Mouse (Mus musculus) cortical plate, adult 2 months (tissue): ENCODE results near the gene Rprml.

Source experiments
- CTCF ChIP-seq: fragments of 200-500 bp; IDR thresholded peaks from 2 replicates; pipeline ENCODE4 v1.5.1; 2011; ENCODE audit warnings: mild to moderate bottlenecking, control low read depth, low read length; ENCODE audit not compliant: insufficient read depth; ENCODE audit errors: extremely low read depth
- POLR2A ChIP-seq: fragments of 200-500 bp; IDR thresholded peaks from 2 replicates; pipeline ENCODE4 v1.6.1; 2011; ENCODE audit warnings: mild to moderate bottlenecking, low read length, control low read depth; ENCODE audit not compliant: insufficient read depth; ENCODE audit errors: extremely low read depth

DNA sequence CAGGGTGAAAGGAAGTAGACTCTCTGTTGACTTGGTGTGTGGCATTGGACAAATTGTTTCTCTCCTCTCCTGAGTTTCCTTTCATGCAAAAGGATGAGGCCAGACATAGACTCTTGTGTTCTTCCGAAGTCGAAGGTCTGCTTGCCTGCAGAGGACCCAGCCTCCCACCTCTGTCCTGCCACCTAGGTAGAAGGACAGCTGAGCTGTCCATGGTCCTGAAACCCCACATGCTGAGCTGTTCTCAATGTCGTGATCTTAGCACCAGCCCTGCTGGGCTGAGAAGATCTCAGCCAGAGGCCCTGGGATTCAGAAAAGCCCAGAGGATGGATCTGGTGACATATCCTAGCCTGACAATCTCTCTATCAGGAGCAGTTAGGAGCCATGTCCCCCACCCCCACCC is 7.2 kb downstream of the Rprml start:
- TF ChIP-seq CTCF (no peak), POLR2A (no peak)
